Mouse (Mus musculus) embryo, embryonic 11 days (tissue): ENCODE measurements around the gene Dbn1.
A peak's percentile ranks its signal among the peaks of the same experiment; 100 is the strongest.

ENCODE experiments used
- DNase-seq: peaks from one replicate; pipeline ENCODE4 v3.0.0-alpha.2; 2015

Gene Dbn1

GRCm38 (mm10) chr13:55475750-55476149, 12.2 kb downstream of the Dbn1 start:
- no peak for DNase-seq

GRCm38 (mm10) chr13:55474621-55475069, 13.3 kb downstream of the Dbn1 start:
- DNase-seq: peak; percentile 85

- no peak for DNase-seq
These were observed 13.9 kb downstream of the Dbn1 start for GRCm38 (mm10) chr13:55473961-55474360.

- peak; percentile 69 for DNase-seq
These were observed 14.7 kb downstream of the Dbn1 start for GRCm38 (mm10) chr13:55473076-55473831.

GRCm38 (mm10) chr13:55472132-55473022, 15.5 kb downstream of the Dbn1 start:
- peak; percentile 81 for DNase-seq

- DNase-seq: no peak
These were observed 16.1 kb downstream of the Dbn1 start for GRCm38 (mm10) chr13:55471819-55472131.

- peak; percentile 93 for DNase-seq
These were observed 16.6 kb downstream of the Dbn1 start for GRCm38 (mm10) chr13:55471156-55471818.

- DNase-seq: no peak
These were observed 17.5 kb downstream of the Dbn1 start for GRCm38 (mm10) chr13:55470372-55470771.

GRCm38 (mm10) chr13:55468851-55469560, 18.9 kb downstream of the Dbn1 start:
- peak; percentile 70 for DNase-seq

GRCm38 (mm10) chr13:55465830-55466440, 22.0 kb downstream of the Dbn1 start:
- DNase-seq: no peak

GRCm38 (mm10) chr13:55465184-55465583, 22.7 kb downstream of the Dbn1 start:
- DNase-seq: peak; percentile 53

- peak; percentile 91 for DNase-seq
These were observed 23.7 kb downstream of the Dbn1 start, which contains the start of gene Prr7 for GRCm38 (mm10) chr13:55464027-55464884. TSS of gene Prr7 (plus strand) at chr13:55464267.

- DNase-seq: no peak
These were observed 24.4 kb downstream of the Dbn1 start for GRCm38 (mm10) chr13:55463399-55464026.

- DNase-seq: no peak
These were observed 24.9 kb downstream of the Dbn1 start for GRCm38 (mm10) chr13:55462965-55463364.

- no peak for DNase-seq
These were observed 35.9 kb downstream of the Dbn1 start for GRCm38 (mm10) chr13:55451785-55452549.

GRCm38 (mm10) chr13:55451296-55451695, 36.6 kb downstream of the Dbn1 start:
- no peak for DNase-seq

GRCm38 (mm10) chr13:55450511-55450980, 37.4 kb downstream of the Dbn1 start:
- no peak for DNase-seq

- no peak for DNase-seq
These were observed 38.1 kb downstream of the Dbn1 start for GRCm38 (mm10) chr13:55449679-55450441.

GRCm38 (mm10) chr13:55449205-55449604, 38.7 kb downstream of the Dbn1 start:
- DNase-seq: no peak
